ENCODE assay signal across 18 mouse cellular contexts in the genomic region with DNA sequence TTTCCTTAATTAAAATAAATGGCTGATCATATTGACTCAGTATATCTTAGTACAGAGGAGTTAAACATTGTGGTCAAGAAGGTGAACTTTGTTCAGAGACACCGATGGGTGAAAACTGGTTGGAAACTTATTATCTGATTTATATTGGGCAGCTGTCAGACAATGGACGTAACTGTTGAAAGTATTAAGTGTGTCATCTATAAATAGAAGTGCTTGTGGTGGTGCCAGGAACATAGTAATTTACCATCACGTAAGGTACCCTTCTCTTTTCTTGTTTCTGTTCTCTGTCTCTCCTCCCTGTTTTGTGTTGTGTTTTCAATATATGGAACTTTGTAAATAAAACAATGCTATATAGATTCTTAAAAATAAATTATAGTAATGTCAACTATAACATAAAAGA.
DNase-seq lines count a peak whose midpoint lies in the region; ATAC-seq lines count a peak whose summit lies in the region.
"Had no signal": no experiment of that assay in that cellular context is flagged by ENCODE, and none has a peak within 500 bp of the region (broad histone marks: within the 10 kb centered on the region; RNA-seq: fewer than 3 reads in every experiment).

No protein-coding gene starts in this region.

- H3K9ac ChIP-seq in heart, embryonic 13.5 days, result no peak overlapping the region
- no peak overlapping the region for H3K9ac ChIP-seq in heart, embryonic 14.5 days (ENCODE audit: low read length)
- H3K9ac ChIP-seq: forebrain, embryonic 13.5 days; forebrain, postnatal 0 days; hindbrain, embryonic 15.5 days had no signal

- no peaks in the 10 kb centered on the region for H3K27me3 ChIP-seq in heart, embryonic 13.5 days (replicated peaks)
- no peaks in the 10 kb centered on the region for H3K27me3 ChIP-seq in heart, embryonic 14.5 days (ENCODE audit: control insufficient read depth, insufficient read depth, low read length)
- H3K27me3 ChIP-seq: forebrain, embryonic 13.5 days; hindbrain, embryonic 15.5 days had no signal

- 27% methylated on average over 3 of the region's 3 CpGs for WGBS in heart, embryonic 13.5 days
- 34% methylated on average over 3 of the region's 3 CpGs for WGBS in heart, embryonic 14.5 days

- no peaks in the 10 kb centered on the region for H3K36me3 ChIP-seq in heart, embryonic 13.5 days
- H3K36me3 ChIP-seq in heart, embryonic 14.5 days (ENCODE audit: control insufficient read depth, insufficient read depth, low read length), result no peaks in the 10 kb centered on the region
- H3K36me3 ChIP-seq: embryonic facial prominence, embryonic 10.5 days; hindbrain, embryonic 15.5 days had no signal

- no peaks in the 10 kb centered on the region for H3K9me3 ChIP-seq in heart, embryonic 13.5 days
- no peaks in the 10 kb centered on the region for H3K9me3 ChIP-seq in heart, embryonic 14.5 days (ENCODE audit: control insufficient read depth, low read length)
- H3K9me3 ChIP-seq: embryonic facial prominence, embryonic 10.5 days; forebrain, embryonic 13.5 days; hindbrain, embryonic 15.5 days had no signal

- ATAC-seq in heart, embryonic 13.5 days (ENCODE audit: extremely low read depth, insufficient number of reproducible peaks, low FRiP score, low TSS enrichment), result no peak
- ATAC-seq in heart, embryonic 14.5 days (ENCODE audit: insufficient number of reproducible peaks, insufficient read depth, low FRiP score, low read depth), result peak; percentile 73; the same call in 1 of the 2 replicates
- ATAC-seq: forebrain, embryonic 13.5 days; forebrain, postnatal 0 days; intestine, embryonic 16.5 days had no signal

- peak; percentile 1 to 10 for DNase-seq in heart, adult 9 months (ENCODE audit: low spot score in 2 of 2)
- DNase-seq in heart, postnatal 14 days, result no peak
- peak; percentile 20 to 32 for DNase-seq in heart, postnatal 10 days
- DNase-seq in left cerebral cortex, postnatal 10 days (ENCODE audit: extremely low spot score in 1 of 2, low spot score in 2 of 2), result no peak
- no peak for DNase-seq in cerebellum, adult 9-11 months
- DNase-seq: adrenal gland, adult 2 months; adrenal gland, postnatal 25 days; cerebellum, adult 18-20 months; cerebellum, postnatal 10 days; forebrain, postnatal 0 days; gastrocnemius, postnatal 14 days; kidney, adult 2 months had no signal

- H3K4me1 ChIP-seq in heart, embryonic 13.5 days, result peaks cover 5% of the 10 kb centered on the region; the same call in 1 of the 2 replicates
- 0 out of 4 replicates have a peak, but pooled peaks cover 0 to 7% of the 10 kb centered on the region in 2 experiments for H3K4me1 ChIP-seq in heart, embryonic 14.5 days (ENCODE audit: control insufficient read depth in 2 of 2, insufficient read depth in 2 of 2, low read length in 2 of 2)
- H3K4me1 ChIP-seq: embryonic facial prominence, embryonic 10.5 days; forebrain, embryonic 13.5 days; hindbrain, embryonic 15.5 days had no signal

- intact Hi-C loops in heart, postnatal 14 days (cut with DNase I), result no loop called here
- intact Hi-C loops in heart, postnatal 10 days (cut with DNase I), result no loop called here
- intact Hi-C loops in left cerebral cortex, postnatal 10 days (cut with DNase I), result no loop called here

- H3K4me2 ChIP-seq in heart, embryonic 13.5 days, result 0 out of 2 replicates have a peak overlapping the region, but pooled peaks have one; percentile 9
- peak overlapping the region; percentile 25; the same call in 1 of the 2 replicates for H3K4me2 ChIP-seq in heart, embryonic 14.5 days (ENCODE audit: low read length)
- H3K4me2 ChIP-seq: forebrain, embryonic 13.5 days; hindbrain, embryonic 15.5 days had no signal

- H3K27ac ChIP-seq in heart, embryonic 13.5 days (replicated peaks), result peak overlapping the region; percentile 34
- peak overlapping the region in 1 of 2 experiments; percentile 69; a peak in 3 of 4 replicates for H3K27ac ChIP-seq in heart, embryonic 14.5 days (replicated peaks in 1 of 2; ENCODE audit: control insufficient read depth in 1 of 2, insufficient read depth in 1 of 2, low read depth in 2 of 2, low read length in 2 of 2)
- H3K27ac ChIP-seq: embryonic facial prominence, embryonic 10.5 days; forebrain, embryonic 13.5 days; hindbrain, embryonic 15.5 days had no signal

- no peak overlapping the region for H3K4me3 ChIP-seq in heart, embryonic 13.5 days
- H3K4me3 ChIP-seq in heart, embryonic 14.5 days (ENCODE audit: control insufficient read depth in 1 of 2, insufficient read depth in 1 of 2, low read depth in 1 of 2, low read length in 2 of 2), result no peak overlapping the region
- H3K4me3 ChIP-seq: embryonic facial prominence, embryonic 10.5 days; forebrain, embryonic 13.5 days; hindbrain, embryonic 15.5 days had no signal

Comparison
In these comparisons a context has a peak if more than half of its experiments do, and no peak if none do; other contexts are left out.
1. DNase-seq: peak in heart, adult 9 months (2 of 2) and heart, postnatal 10 days (2 of 2); none in heart, postnatal 14 days (0 of 2), left cerebral cortex, postnatal 10 days (0 of 2) and cerebellum, adult 9-11 months (single experiment).